Mouse (Mus musculus): Measurements from ENCODE around the gene Ndufs3.

- TF ChIP-seq ZKSCAN1 (IDR thresholded peaks at IDR 0.05; ENCODE audit: borderline replicate concordance, low read depth, low read length) (no peak), CTCF (conservative IDR thresholded peaks at IDR 0.05 in 1 of 2, IDR thresholded peaks at IDR 0.05 in 1 of 2; ENCODE audit: low read depth in 2 of 2, low read length in 2 of 2) (no peak), SMC3 (IDR thresholded peaks at IDR 0.05; ENCODE audit: low read depth, low read length) (no peak), ELF1 (IDR thresholded peaks at IDR 0.05; ENCODE audit: low read depth, low read length) (no peak)
These were observed 48.8 kb upstream of the Ndufs3 start for GRCm38 (mm10) chr2:90953461-90953860.
